Mouse (Mus musculus) midbrain, embryonic 11.5 days (tissue): ENCODE results near the gene Cryba4. TPM values are rescaled to one million over a fixed set of nuclear protein-coding genes. Genes with fewer than 3 reads are reported as not detected.
A peak's percentile ranks its signal among the peaks of the same experiment; 100 is the strongest.

Source experiments
- ATAC-seq: fragments of 200-750 bp; cut with Nextera tagmentation; 2 replicates; pipeline ENCODE4 v1.8.0; 2017; ENCODE audit warnings: moderate TSS enrichment, moderate library complexity; ENCODE audit not compliant: low FRiP score
- DNase-seq: peaks from one replicate; pipeline ENCODE4 v3.0.0; 2015; ENCODE audit warnings: low spot score; ENCODE audit errors: missing footprints
- H3K27ac ChIP-seq: fragments of 300-500 bp; sonication (generic); 2 replicates; pipeline ENCODE4 v1.5.1; 2014; ENCODE audit warnings: low read depth, low read length
- H3K27me3 ChIP-seq: fragments of 300-500 bp; sonication (generic); 2 replicates; pipeline ENCODE4 v1.6.1; 2014; ENCODE audit warnings: mild to moderate bottlenecking, low read length, moderate library complexity, mixed read lengths; ENCODE audit not compliant: control insufficient read depth, insufficient read depth
- H3K36me3 ChIP-seq: fragments of 300-500 bp; sonication (generic); 2 replicates; pipeline ENCODE4 v1.6.1; 2014; ENCODE audit warnings: mild to moderate bottlenecking, low read length, moderate library complexity, mixed read lengths; ENCODE audit not compliant: control insufficient read depth, insufficient read depth
- H3K4me1 ChIP-seq: fragments of 300-500 bp; sonication (generic); 2 replicates; pipeline ENCODE4 v1.6.1; 2014; ENCODE audit warnings: low read length; ENCODE audit not compliant: control insufficient read depth, insufficient read depth
- H3K4me2 ChIP-seq: fragments of 300-500 bp; sonication (generic); 2 replicates; pipeline ENCODE4 v1.6.1; 2014; ENCODE audit warnings: mild to moderate bottlenecking, moderate library complexity
- H3K4me3 ChIP-seq: fragments of 300-500 bp; sonication (generic); 2 replicates; pipeline ENCODE4 v1.5.1; 2014; ENCODE audit warnings: low read depth, low read length
- H3K9ac ChIP-seq: fragments of 300-500 bp; sonication (generic); 2 replicates; pipeline ENCODE4 v1.6.1; 2014; ENCODE audit warnings: low read length
- H3K9me3 ChIP-seq: fragments of 300-500 bp; sonication (generic); 2 replicates; pipeline ENCODE4 v1.6.1; 2016; ENCODE audit warnings: low read length; ENCODE audit not compliant: control insufficient read depth
- whole genome bisulfite sequencing: fragments of 180-500 bp; shearing (Covaris S2); extraction: QIAGEN DNeasy Blood & Tissue Kit; methylation state at CpG from one replicate; pipeline ENCODE4 v1.1.7; 2014; 5-methylcytosine and 5-hydroxymethylcytosine counted together
- polyA plus RNA-seq: library from polyadenylated mRNA; unstranded; fragments of >200 nt; fragmentation: Nextera tagmentation; extraction: Ambion mirVana; gene quantifications from 2 replicates; pipeline ENCODE4 v1.2.1, GENCODE M21; 2014

The Cryba4 gene
- polyA plus RNA-seq, 1 experiment from 2014 or later, result 0.52 TPM

DNA sequence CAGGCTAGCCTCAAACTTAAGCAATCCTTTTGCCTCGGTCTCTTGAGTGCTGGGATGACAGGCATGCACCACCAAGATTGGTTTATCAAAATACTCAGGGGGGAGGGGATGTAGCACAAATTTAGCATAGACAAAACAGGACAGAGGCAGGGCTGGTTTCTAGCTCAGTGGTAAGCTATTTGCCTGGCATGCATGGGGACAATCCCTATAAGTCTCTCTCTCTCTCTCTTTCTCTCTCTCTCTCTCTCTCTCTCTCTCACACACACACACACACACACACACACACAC lies 8.1 kb downstream of the Cryba4 start:
- no peak overlapping the region for H3K4me3 ChIP-seq
- DNase-seq (no peak), ATAC-seq (no peak)
- H3K9me3 ChIP-seq, result no peaks in the 10 kb centered on the region
- peaks cover 13% of the 10 kb centered on the region for H3K4me1 ChIP-seq
- no peaks in the 10 kb centered on the region for H3K36me3 ChIP-seq
- H3K9ac ChIP-seq, result no peak overlapping the region
- H3K27ac ChIP-seq, result no peak overlapping the region
- H3K4me2 ChIP-seq, result no peak overlapping the region
- no peaks in the 10 kb centered on the region for H3K27me3 ChIP-seq
- WGBS, result 71% methylated on average over 1 of the region's 1 CpGs

DNA sequence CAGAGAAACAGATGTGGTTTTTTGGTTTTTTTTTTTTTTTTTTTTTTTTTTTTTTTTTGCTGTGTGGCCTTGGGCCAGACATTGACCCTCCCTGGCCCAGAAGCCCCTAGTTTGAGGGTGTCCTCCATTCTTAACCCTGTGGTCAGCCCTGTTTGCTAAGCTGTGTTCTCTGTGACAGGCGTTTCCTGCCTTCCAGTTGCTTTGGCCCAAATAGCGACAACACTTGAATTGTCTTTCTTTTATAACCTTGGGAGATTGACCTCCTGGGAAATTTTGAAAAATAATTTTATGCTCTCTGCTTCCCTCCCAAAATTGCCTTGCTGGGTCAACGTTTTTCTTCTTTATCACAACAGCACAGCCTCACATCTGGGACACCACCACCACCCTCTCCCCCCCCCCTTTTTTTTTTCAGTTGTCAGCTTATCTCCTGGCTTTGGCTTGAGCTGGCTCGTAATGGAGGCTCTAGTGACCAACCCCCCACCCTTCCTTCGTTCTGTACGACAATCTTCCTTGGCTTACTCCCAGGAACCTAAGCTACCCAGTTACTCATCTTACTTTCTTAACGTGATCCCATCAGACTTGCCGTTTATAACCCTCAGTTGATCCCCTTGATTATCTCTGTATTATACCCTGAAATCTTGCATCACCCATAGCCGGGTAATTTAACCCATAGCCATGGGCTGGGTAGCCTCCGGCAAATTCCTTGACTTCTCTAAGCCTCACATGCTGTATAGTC lies 8.6 kb downstream of the Cryba4 start:
- no peaks in the 10 kb centered on the region for H3K9me3 ChIP-seq
- no peak overlapping the region for H3K9ac ChIP-seq
- DNase-seq (no peak), ATAC-seq (no peak)
- no peak overlapping the region for H3K4me2 ChIP-seq
- no peaks in the 10 kb centered on the region for H3K27me3 ChIP-seq
- H3K4me1 ChIP-seq, result peaks cover 16% of the 10 kb centered on the region
- no peak overlapping the region for H3K4me3 ChIP-seq
- H3K36me3 ChIP-seq, result no peaks in the 10 kb centered on the region
- H3K27ac ChIP-seq, result no peak overlapping the region
- WGBS, result 73% methylated on average over 10 of the region's 10 CpGs

DNA sequence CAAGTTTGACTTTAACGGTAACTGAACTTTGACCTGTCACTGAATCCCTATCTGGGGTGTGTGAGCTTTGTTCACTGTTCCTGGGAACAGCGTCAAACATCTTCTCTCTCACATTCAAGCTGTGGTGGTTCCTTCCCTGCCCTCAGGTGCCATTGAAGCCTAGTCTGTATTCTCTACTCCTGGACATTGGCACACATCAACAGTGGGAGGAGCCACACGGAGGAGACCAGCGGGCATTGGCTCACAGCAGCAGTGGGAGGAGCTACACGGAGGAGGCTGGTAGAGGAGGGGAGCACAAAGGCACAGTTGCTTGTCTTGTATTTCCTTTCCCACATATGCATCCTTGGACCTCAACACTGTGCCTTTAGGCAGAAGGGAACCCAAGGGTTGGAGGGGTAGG lies 9.3 kb downstream of the Cryba4 start:
- Histone ChIP-seq H3K36me3 (no peaks in the 10 kb centered on the region), H3K4me3 (no peak overlapping the region), H3K9me3 (no peaks in the 10 kb centered on the region), H3K27ac (no peak overlapping the region), H3K4me1 (peaks cover 23% of the 10 kb centered on the region), H3K4me2 (no peak overlapping the region), H3K9ac (no peak overlapping the region), H3K27me3 (no peaks in the 10 kb centered on the region)
- ATAC-seq (no peak), DNase-seq (no peak)
- 47% methylated on average over 5 of the region's 5 CpGs for WGBS

DNA sequence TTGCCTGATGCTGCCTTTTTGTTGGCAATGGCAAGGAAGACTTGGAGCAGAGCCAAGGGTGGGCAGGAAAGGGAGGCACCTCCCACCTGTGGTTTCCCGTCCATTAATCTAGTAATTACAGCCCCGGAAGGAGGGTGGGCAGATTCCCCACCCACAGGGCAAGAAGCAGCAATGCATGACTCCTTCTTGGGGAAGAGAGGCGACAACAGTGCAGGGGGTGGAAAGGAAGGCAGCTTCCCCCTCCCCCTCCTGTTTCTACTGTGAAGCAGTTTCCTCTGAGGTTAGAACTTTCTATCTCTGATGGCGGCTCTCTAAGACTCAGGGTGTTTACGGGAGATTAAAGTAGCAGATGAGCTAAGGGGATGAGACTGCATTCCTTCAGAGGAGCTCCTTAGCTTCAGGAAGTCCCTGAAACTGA lies 9.9 kb downstream of the Cryba4 start:
- no peak for DNase-seq
- Histone ChIP-seq H3K9me3 (no peaks in the 10 kb centered on the region), H3K27ac (no peak overlapping the region), H3K27me3 (no peaks in the 10 kb centered on the region), H3K4me2 (no peak overlapping the region), H3K9ac (no peak overlapping the region), H3K4me1 (peaks cover 29% of the 10 kb centered on the region), H3K36me3 (no peaks in the 10 kb centered on the region), H3K4me3 (no peak overlapping the region)
- ATAC-seq, result no peak
- 79% methylated on average over 5 of the region's 5 CpGs for WGBS

DNA sequence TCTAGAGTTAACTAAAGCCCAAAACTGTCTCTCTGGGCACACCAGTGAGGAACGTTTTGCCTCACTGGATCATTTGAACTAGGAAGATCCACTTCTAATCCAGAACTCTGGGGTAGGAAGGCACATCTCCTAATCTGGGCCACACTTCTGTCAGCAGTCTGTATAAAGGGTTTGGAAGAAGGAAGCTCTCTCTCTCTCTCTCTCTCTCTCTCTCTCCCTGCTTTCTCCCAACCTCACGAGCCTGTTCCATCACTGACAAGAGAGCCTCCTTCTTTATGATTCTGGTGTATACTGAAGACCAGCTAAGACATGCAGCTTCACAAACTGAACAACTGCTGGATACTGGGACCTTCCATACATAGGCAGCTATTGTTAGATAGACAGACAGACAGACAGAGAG lies 10.5 kb downstream of the Cryba4 start:
- Histone ChIP-seq H3K9ac (no peak overlapping the region), H3K36me3 (no peaks in the 10 kb centered on the region), H3K4me2 (no peak overlapping the region), H3K27ac (no peak overlapping the region), H3K4me3 (no peak overlapping the region), H3K27me3 (no peaks in the 10 kb centered on the region), H3K4me1 (peaks cover 33% of the 10 kb centered on the region), H3K9me3 (no peaks in the 10 kb centered on the region)
- ATAC-seq (no peak), DNase-seq (no peak)
- WGBS, result 86% methylated on average over 2 of the region's 2 CpGs

DNA sequence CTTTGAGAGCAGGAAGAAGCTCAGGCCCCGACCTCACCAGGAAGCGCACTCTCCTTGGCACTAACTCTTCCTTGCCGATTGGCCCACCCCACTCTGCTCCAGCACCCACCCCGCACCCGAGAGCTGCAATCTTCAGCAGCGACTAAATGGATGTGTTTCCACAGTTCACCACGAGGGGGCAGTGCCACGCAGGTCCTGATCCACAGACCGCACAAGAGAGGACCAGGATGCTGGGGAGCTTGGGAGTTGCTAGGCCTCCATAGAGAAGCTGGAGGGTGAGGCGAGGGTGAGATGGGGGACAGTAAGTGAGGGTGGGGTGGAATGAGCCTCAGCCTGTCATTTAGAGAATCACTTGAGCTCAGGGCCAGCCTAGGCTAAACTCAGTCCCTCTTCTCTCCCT lies 11.6 kb downstream of the Cryba4 start:
- H3K9me3 ChIP-seq, result no peaks in the 10 kb centered on the region
- WGBS, result 3% methylated on average over 10 of the region's 10 CpGs
- no peak overlapping the region for H3K4me2 ChIP-seq
- H3K27me3 ChIP-seq, result no peaks in the 10 kb centered on the region
- ATAC-seq, result peak; percentile 5; the same call in 1 of the 2 replicates
- peaks cover 44% of the 10 kb centered on the region for H3K4me1 ChIP-seq
- no peak overlapping the region for H3K9ac ChIP-seq
- no peak overlapping the region; the same call in 1 of the 2 replicates for H3K27ac ChIP-seq
- DNase-seq, result peak; percentile 99
- no peak overlapping the region for H3K4me3 ChIP-seq
- H3K36me3 ChIP-seq, result no peaks in the 10 kb centered on the region

DNA sequence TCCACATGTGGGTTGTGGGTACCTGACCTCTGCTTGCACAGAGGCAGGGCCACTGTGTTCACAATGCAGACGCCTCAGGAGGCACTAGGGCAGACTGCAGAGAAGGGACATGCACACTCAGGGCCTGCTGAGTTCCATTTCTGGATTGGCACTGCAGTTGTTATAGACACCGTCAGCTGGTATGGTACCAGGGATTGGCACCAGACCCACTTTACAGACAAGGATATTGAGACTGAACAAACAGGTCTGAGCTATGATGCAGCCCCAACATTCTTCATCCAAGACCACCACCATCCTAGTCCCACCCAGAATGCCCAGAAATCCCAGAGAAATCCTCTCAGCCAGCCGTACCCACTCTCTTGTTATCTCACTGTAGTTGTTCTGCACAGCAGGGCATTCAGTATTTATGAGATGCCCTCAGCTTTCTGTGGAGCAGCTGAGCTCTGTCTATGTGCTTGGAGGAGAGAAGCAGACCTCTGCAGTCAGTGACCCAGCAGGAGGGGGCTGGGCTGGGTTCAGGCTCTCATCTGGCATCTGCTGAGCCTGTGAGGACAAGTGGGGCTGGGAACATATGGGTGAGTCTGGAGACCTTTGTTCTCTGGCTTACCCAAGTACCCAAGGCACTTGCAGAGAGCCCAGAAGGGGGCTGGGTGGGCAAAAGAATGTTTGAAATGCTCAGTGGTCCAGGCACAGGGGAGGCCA lies 13.4 kb downstream of the Cryba4 start:
- Histone ChIP-seq H3K9me3 (no peaks in the 10 kb centered on the region), H3K9ac (no peak overlapping the region; the same call in 1 of the 2 replicates), H3K4me2 (no peak overlapping the region), H3K4me3 (no peak overlapping the region), H3K27ac (peak overlapping the region; percentile 97), H3K36me3 (no peaks in the 10 kb centered on the region), H3K27me3 (no peaks in the 10 kb centered on the region), H3K4me1 (peaks cover 44% of the 10 kb centered on the region)
- no peak for DNase-seq
- whole genome bisulfite sequencing, result 51% methylated on average over 3 of the region's 3 CpGs
- ATAC-seq, result peak; percentile 30

DNA sequence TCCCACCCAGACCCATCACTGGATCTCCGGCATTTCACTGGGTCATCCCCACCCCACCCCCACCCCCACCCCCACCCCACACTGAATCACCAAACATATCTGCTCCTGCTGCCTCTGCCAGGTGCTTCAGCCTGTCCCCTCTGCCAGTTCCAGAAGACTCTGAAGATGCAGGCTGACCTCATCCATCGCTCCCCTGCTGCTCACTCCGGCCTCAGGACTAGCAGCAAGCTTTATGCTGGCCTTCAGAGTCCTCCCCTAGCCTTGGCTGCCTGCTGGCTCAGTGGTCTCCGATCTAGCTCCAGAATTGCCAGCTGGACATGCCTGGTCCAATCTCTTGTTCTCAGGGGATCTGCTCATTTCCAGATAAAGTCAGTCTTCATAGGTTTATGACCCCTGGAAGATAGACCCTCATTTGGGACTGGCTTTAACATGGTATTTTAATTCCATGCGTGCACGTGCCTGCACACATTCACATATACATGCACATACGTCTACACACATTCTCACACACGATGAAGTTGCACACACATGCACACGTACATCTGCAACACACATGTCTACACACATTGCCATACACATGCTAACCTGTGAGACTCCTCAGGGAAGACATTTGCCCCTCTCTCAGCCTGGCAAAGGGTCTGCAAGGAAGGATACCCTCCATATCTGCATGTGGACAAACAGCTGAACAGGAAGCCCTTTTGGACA lies 14.3 kb downstream of the Cryba4 start:
- H3K9me3 ChIP-seq, result no peaks in the 10 kb centered on the region
- H3K27me3 ChIP-seq, result no peaks in the 10 kb centered on the region
- no peaks in the 10 kb centered on the region for H3K36me3 ChIP-seq
- no peak; the same call in 1 of the 2 replicates for ATAC-seq
- H3K4me2 ChIP-seq, result peak overlapping the region; percentile 17
- H3K9ac ChIP-seq, result peak overlapping the region; percentile 47
- DNase-seq, result peak; percentile 92
- WGBS, result 35% methylated on average over 9 of the region's 9 CpGs
- H3K27ac ChIP-seq, result peak overlapping the region; percentile 97
- peaks cover 44% of the 10 kb centered on the region for H3K4me1 ChIP-seq
- peak overlapping the region; percentile 16; the same call in 1 of the 2 replicates for H3K4me3 ChIP-seq

DNA sequence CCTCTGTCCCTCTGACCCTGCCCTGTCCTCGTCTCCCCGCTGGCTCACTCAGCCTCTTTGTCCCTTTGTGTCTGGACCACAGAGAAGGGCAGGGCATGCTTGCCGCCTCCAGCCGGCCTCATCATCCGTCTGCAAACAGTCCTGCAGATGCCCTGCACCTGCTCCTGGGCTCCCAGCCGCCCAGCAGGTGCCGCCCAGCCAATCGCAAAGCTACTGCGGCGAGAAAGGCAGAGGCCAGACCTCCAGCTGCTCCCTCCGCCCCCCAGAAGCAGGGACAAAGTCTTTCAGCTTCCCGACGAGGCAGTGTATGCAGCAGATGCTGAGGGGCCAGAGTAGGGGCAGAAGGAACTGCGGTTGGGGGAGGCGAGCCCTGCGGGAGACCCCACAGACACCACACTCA lies 14.9 kb downstream of the Cryba4 start:
- Histone ChIP-seq H3K4me3 (peak overlapping the region; percentile 16), H3K4me1 (peaks cover 44% of the 10 kb centered on the region), H3K27me3 (no peaks in the 10 kb centered on the region), H3K27ac (peak overlapping the region; percentile 97), H3K36me3 (no peaks in the 10 kb centered on the region), H3K9ac (peak overlapping the region; percentile 47), H3K4me2 (peak overlapping the region; percentile 17), H3K9me3 (no peaks in the 10 kb centered on the region)
- 2% methylated on average over 16 of the region's 16 CpGs for WGBS
- peak; percentile 98 for DNase-seq
- peak; percentile 92 for ATAC-seq
